Comparison of ENCODE assay signal across 12 mouse cellular contexts in the genomic region with DNA sequence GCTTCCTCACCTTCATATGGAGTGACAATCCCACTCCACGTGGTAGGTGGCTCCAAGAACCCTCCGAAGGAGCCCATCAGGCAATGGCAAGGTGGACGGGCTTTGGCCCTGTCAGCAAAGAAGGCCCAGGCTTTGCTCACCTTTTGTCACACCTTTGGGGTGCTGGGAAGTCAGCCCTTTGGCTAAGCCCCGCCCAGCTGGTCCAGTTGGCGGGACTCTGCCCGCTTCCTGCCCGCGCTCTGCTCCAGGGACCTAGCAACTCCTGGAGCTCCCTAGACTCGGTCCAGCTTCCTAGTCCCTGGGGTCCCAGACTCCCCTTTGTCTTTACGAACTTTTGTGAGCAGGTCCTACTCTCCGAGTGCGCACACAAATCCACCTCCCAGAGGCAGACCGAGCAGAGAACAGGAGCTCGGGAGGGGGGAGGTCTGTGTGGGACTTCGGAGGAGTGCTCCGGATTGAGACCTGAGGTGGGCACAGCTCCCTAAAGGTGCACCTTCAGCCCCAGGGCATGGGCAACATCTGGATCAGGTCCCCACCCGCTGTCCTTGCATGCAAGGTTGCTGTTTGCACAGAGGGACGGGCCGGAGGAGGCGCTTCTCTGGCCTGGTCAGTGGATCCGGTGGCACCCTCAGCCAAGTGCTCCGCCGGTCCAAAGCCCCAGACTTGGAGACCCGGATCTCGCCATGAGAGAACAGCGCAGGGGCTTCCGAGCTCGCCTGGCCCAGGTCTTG. TPM values are rescaled to one million over a fixed set of nuclear protein-coding genes. Genes with fewer than 3 reads are reported as not detected.
DNase-seq lines count a peak whose midpoint lies in the region; ATAC-seq and TF ChIP-seq lines count a peak whose summit lies in the region.
"Had no signal": no experiment of that assay in that cellular context is flagged by ENCODE, and none has a peak within 500 bp of the region (broad histone marks: within the 10 kb centered on the region; RNA-seq: fewer than 3 reads in every experiment).

A gene (plus strand): TSS at position 681 of the 731 bp plus-strand sequence.

- H3K27ac ChIP-seq in MEL (ENCODE audit: control insufficient read depth, low read depth, low read length): peak within 1 kb of the TSS; percentile 20
- peak within 1 kb of the TSS; percentile 92 for H3K27ac ChIP-seq in intestine, postnatal 0 days (ENCODE audit: low read depth, low read length)
- H3K27ac ChIP-seq: hindbrain, embryonic 12.5 days had no signal

- no peak for TF ChIP-seq RAD21 in MEL (IDR thresholded peaks at IDR 0.05; ENCODE audit: low read depth, low read length)

- H3K27me3 ChIP-seq in MEL (ENCODE audit: control insufficient read depth in 1 of 2, insufficient read depth in 2 of 2, low read length in 2 of 2) (no peaks in the 10 kb centered on the region), myocyte (ENCODE audit: control insufficient read depth, insufficient read depth, insufficient read length) (peaks cover 27% of the 10 kb centered on the region)
- no peaks in the 10 kb centered on the region for H3K27me3 ChIP-seq in intestine, postnatal 0 days (replicated peaks; ENCODE audit: control insufficient read depth, insufficient read depth, low read length)

- no peaks in the 10 kb centered on the region for H3K9me3 ChIP-seq in MEL (replicated peaks; ENCODE audit: insufficient read depth, low read length)
- no peaks in the 10 kb centered on the region for H3K9me3 ChIP-seq in intestine, postnatal 0 days (ENCODE audit: control insufficient read depth)
- H3K9me3 ChIP-seq: hindbrain, embryonic 12.5 days had no signal

- TF ChIP-seq EP300 in MEL (IDR thresholded peaks at IDR 0.05; ENCODE audit: low read depth in 1 of 2, low read length in 2 of 2): no peak

- H3K4me3 ChIP-seq in lung, adult 2 months (replicated peaks; ENCODE audit: extremely low read depth, low read depth, low read length): no peak within 1 kb of the TSS
- peak within 1 kb of the TSS; percentile 43 to 53; a peak in 3 of 4 replicates for H3K4me3 ChIP-seq in MEL (ENCODE audit: control insufficient read depth in 1 of 2, insufficient read depth in 1 of 2, low read depth in 2 of 2, low read length in 2 of 2)
- no peak within 1 kb of the TSS for H3K4me3 ChIP-seq in intestine, postnatal 0 days (ENCODE audit: low read depth, low read length)
- H3K4me3 ChIP-seq in myocyte: no peak within 1 kb of the TSS
- H3K4me3 ChIP-seq: hindbrain, embryonic 12.5 days had no signal

- no peak for DNase-seq in lung, adult 2 months
- DNase-seq in lung, postnatal 25 days (ENCODE audit: low spot score): no peak
- DNase-seq in MEL (ENCODE audit: low read depth, low spot score): no peak
- DNase-seq in left cerebral cortex, postnatal 25 days (ENCODE audit: low spot score in 2 of 2): no peak
- no peak for DNase-seq in right cerebral cortex, postnatal 10 days (ENCODE audit: low spot score in 2 of 2)
- DNase-seq in adrenal gland, adult 8-10 months: no peak
- DNase-seq: cerebellum, adult 11 months; embryo, embryonic 11 days; layer of hippocampus, adult 9-11 months had no signal

- peak within 1 kb of the TSS; percentile 48 for H3K4me2 ChIP-seq in intestine, postnatal 0 days (replicated peaks; ENCODE audit: low read depth)
- peak within 1 kb of the TSS; percentile 52 for H3K4me2 ChIP-seq in myocyte (ENCODE audit: low read depth)
- H3K4me2 ChIP-seq: hindbrain, embryonic 12.5 days had no signal

- H3K4me1 ChIP-seq in lung, adult 2 months (ENCODE audit: control insufficient read depth, insufficient read depth, low read length): no peaks in the 10 kb centered on the region
- H3K4me1 ChIP-seq in MEL (ENCODE audit: control insufficient read depth in 1 of 2, insufficient read depth in 2 of 2, low read length in 2 of 2): peaks cover 3 to 18% of the 10 kb centered on the region in 2 experiments
- H3K4me1 ChIP-seq in intestine, postnatal 0 days (replicated peaks; ENCODE audit: control insufficient read depth, insufficient read depth, low read length): peaks cover 5% of the 10 kb centered on the region; the same call in 1 of the 2 replicates
- H3K4me1 ChIP-seq: hindbrain, embryonic 12.5 days had no signal

- no peak for TF ChIP-seq CTCF in lung, adult 2 months (IDR thresholded peaks at IDR 0.05; ENCODE audit: insufficient read depth, low read length)
- TF ChIP-seq CTCF in MEL (IDR thresholded peaks at IDR 0.05 in 2 of 3, conservative IDR thresholded peaks at IDR 0.05 in 1 of 3; ENCODE audit: control insufficient read depth in 1 of 3, insufficient read depth in 1 of 3, low read depth in 2 of 3, low read length in 3 of 3, poor library complexity in 1 of 3, severe bottlenecking in 1 of 3): no peak
- no peak for TF ChIP-seq CTCF in intestine, postnatal 0 days (IDR thresholded peaks at IDR 0.05; ENCODE audit: low read depth)

- WGBS in lung, adult 2 months: 57% methylated on average over 28 of the region's 28 CpGs
- 45% methylated on average over 28 of the region's 28 CpGs for WGBS in intestine, postnatal 0 days

- ATAC-seq in intestine, postnatal 0 days: no peak

- no peak within 1 kb of the TSS for H3ac ChIP-seq in myocyte (ENCODE audit: control insufficient read depth, insufficient read length)

- no peak for TF ChIP-seq POLR2A in lung, adult 2 months (IDR thresholded peaks at IDR 0.05; ENCODE audit: borderline replicate concordance, extremely low read depth, low read depth, low read length)
- TF ChIP-seq POLR2A in MEL (IDR thresholded peaks at IDR 0.05; ENCODE audit: control insufficient read depth in 1 of 2, insufficient read depth in 1 of 2, low read depth in 1 of 2, low read length in 2 of 2, poor library complexity in 1 of 2) (no peak), myocyte (IDR thresholded peaks at IDR 0.05; ENCODE audit: insufficient read length, low read depth) (no peak)

- intact Hi-C loops in left cerebral cortex, postnatal 25 days (cut with DNase I): no loop called here

- H3K36me3 ChIP-seq in MEL (ENCODE audit: control insufficient read depth in 1 of 2, insufficient read depth in 2 of 2, low read length in 2 of 2) (peaks cover 0 to 3% of the 10 kb centered on the region in 2 experiments; a peak in 2 of 4 replicates), myocyte (ENCODE audit: control insufficient read depth, insufficient read depth) (no peaks in the 10 kb centered on the region)
- no peaks in the 10 kb centered on the region for H3K36me3 ChIP-seq in intestine, postnatal 0 days (ENCODE audit: control insufficient read depth, insufficient read depth)
- H3K36me3 ChIP-seq: hindbrain, embryonic 12.5 days had no signal

- no peak within 1 kb of the TSS for H3K9ac ChIP-seq in MEL (ENCODE audit: control insufficient read depth, low read depth, low read length, poor library complexity, severe bottlenecking)
- H3K9ac ChIP-seq in intestine, postnatal 0 days (ENCODE audit: low read depth, low read length): peak within 1 kb of the TSS; percentile 23
- H3K9ac ChIP-seq: hindbrain, embryonic 12.5 days had no signal

- no peaks in the 10 kb centered on the region for H3K79me2 ChIP-seq in MEL (ENCODE audit: control insufficient read depth, insufficient read depth, low read length, poor library complexity)
- H3K79me2 ChIP-seq in myocyte (ENCODE audit: control insufficient read depth, insufficient read depth): no peaks in the 10 kb centered on the region

TF ChIP-seq in MEL, 35 proteins besides CTCF, POLR2A, EP300 and RAD21 (continues in another document):
- TF ChIP-seq MAFK (IDR thresholded peaks at IDR 0.05; ENCODE audit: borderline replicate concordance, low read depth, low read length): no peak
- no peak for TF ChIP-seq ZMIZ1 (IDR thresholded peaks at IDR 0.05; ENCODE audit: low read depth, low read length)
- no peak for TF ChIP-seq SMC3 (IDR thresholded peaks at IDR 0.05; ENCODE audit: low read depth, low read length)
- TF ChIP-seq RCOR1 (IDR thresholded peaks at IDR 0.05; ENCODE audit: low read depth, low read length): no peak
- no peak for TF ChIP-seq USF2 (IDR thresholded peaks at IDR 0.05; ENCODE audit: borderline replicate concordance in 1 of 2, insufficient read depth in 1 of 2, low read depth in 1 of 2, low read length in 2 of 2)
- no peak for TF ChIP-seq SIN3A (IDR thresholded peaks at IDR 0.05; ENCODE audit: low read length)
- no peak for TF ChIP-seq ZKSCAN1 (IDR thresholded peaks at IDR 0.05; ENCODE audit: low read depth, low read length)
- no peak for TF ChIP-seq ZC3H11A (IDR thresholded peaks at IDR 0.05; ENCODE audit: low read depth, low read length)
- no peak for TF ChIP-seq UBTF (IDR thresholded peaks at IDR 0.05; ENCODE audit: borderline replicate concordance, insufficient read depth, low read depth, low read length)
- TF ChIP-seq ZNF384 (IDR thresholded peaks at IDR 0.05; ENCODE audit: low read depth, low read length): no peak
- no peak for TF ChIP-seq ETS1 (IDR thresholded peaks at IDR 0.05; ENCODE audit: low read depth, low read length)
- no peak for TF ChIP-seq GABPA (IDR thresholded peaks at IDR 0.05; ENCODE audit: low read depth, low read length)

TF ChIP-seq in myocyte, 11 proteins besides CTCF, POLR2A, EP300 and RAD21:
- TF ChIP-seq SRF (IDR thresholded peaks at IDR 0.05; ENCODE audit: control insufficient read depth, insufficient read length, low read depth) (no peak), MYOD1 (IDR thresholded peaks at IDR 0.05; ENCODE audit: control insufficient read depth in 1 of 3, insufficient read length in 2 of 3, low read depth in 2 of 3) (no peak), REST (IDR thresholded peaks at IDR 0.05; ENCODE audit: insufficient read depth, insufficient read length) (no peak), MYOG (IDR thresholded peaks at IDR 0.05; ENCODE audit: control insufficient read depth in 1 of 3, insufficient read depth in 1 of 3, insufficient read length in 2 of 3, low read depth in 2 of 3) (no peak), TCF3 (IDR thresholded peaks at IDR 0.05; ENCODE audit: insufficient read length, low read depth) (no peak), E2F4 (IDR thresholded peaks at IDR 0.05; ENCODE audit: insufficient read depth) (no peak), CEBPB (IDR thresholded peaks at IDR 0.05; ENCODE audit: insufficient read depth, poor library complexity, severe bottlenecking) (no peak), TCF12 (IDR thresholded peaks at IDR 0.05; ENCODE audit: insufficient read depth, poor library complexity, severe bottlenecking) (no peak), USF1 (IDR thresholded peaks at IDR 0.05; ENCODE audit: low read depth) (no peak)

RNA-seq across cellular contexts. Expression of the gene that starts here (rescaled TPM):
- 7.2 and 14.7 TPM in 2 replicates for polyA plus RNA-seq in lung, adult 2 months (2012; rRNA removed)
- 0.65 and 0.72 TPM in 2 replicates for total RNA-seq in MEL (2012; rRNA removed)
- 1 to 10 TPM in 1 of 2 experiments, not detected in 1; 2.3 TPM for polyA plus RNA-seq in MEL (2012; ENCODE audit: insufficient read depth in 1 of 2, insufficient read length in 2 of 2, low read depth in 1 of 2, low replicate concordance in 2 of 2, missing spikeins in 1 of 2)
- polyA plus RNA-seq in intestine, postnatal 0 days (2015; fragmentation: Nextera tagmentation; extraction: Ambion mirVana): 17.9 and 22.5 TPM in 2 replicates
- polyA plus RNA-seq in myocyte (2012; fragmentation: generic; extraction: Trizol): 0.58 TPM
- 1 to 10 TPM; 1.8 to 2.7 TPM for total RNA-seq in left cerebral cortex, postnatal 25 days (2021)
- not detected for total RNA-seq in adrenal gland, adult 8-10 months (2022)

Comparison
In these comparisons a context has a peak if more than half of its experiments do, and no peak if none do; other contexts are left out.
1. H3K4me3 ChIP-seq: peak in MEL (2 of 2); none in lung, adult 2 months (single experiment), intestine, postnatal 0 days (single experiment) and myocyte (single experiment).